Mouse (Mus musculus) E14TG2a.4 (cell line): ENCODE measurements at regions not wholly inside any gene's neighbourhood (a gene's known extent, or its start where the extent isn't known, plus 50 kb on each side); places are given as distances from the start of the nearest gene placed in this dataset.

Experiments used
- H3K27me3 ChIP-seq: 2 replicates; pipeline ENCODE4 v1.6.1; 2014; ENCODE audit warnings: low read length, control low read depth; ENCODE audit not compliant: insufficient read depth
- H3K36me3 ChIP-seq: 2 replicates; pipeline ENCODE4 v1.6.1; 2014; ENCODE audit warnings: low read length, control low read depth; ENCODE audit not compliant: insufficient read depth
- H3K4me1 ChIP-seq: replicated peaks from 2 replicates; pipeline ENCODE4 v1.6.1; 2014; ENCODE audit warnings: low read depth, low read length, control low read depth
- H3K4me3 ChIP-seq: replicated peaks from 2 replicates; pipeline ENCODE4 v1.5.1; 2014; ENCODE audit warnings: mild to moderate bottlenecking, low read length
- H3K9me3 ChIP-seq: 2 replicates; pipeline ENCODE4 v1.6.1; 2014; ENCODE audit warnings: low read length, control low read depth
- CTCF ChIP-seq: conservative IDR thresholded peaks from 2 replicates; pipeline ENCODE4 v1.5.1; 2014; ENCODE audit warnings: low read length
- NANOG ChIP-seq: IDR thresholded peaks from 2 replicates; pipeline ENCODE4 v1.6.1; 2014; ENCODE audit warnings: borderline replicate concordance, low read length, mixed read lengths
- POU5F1 ChIP-seq: IDR thresholded peaks from 2 replicates; pipeline ENCODE4 v1.6.1; 2014; ENCODE audit warnings: low read length, borderline replicate concordance

DNA sequence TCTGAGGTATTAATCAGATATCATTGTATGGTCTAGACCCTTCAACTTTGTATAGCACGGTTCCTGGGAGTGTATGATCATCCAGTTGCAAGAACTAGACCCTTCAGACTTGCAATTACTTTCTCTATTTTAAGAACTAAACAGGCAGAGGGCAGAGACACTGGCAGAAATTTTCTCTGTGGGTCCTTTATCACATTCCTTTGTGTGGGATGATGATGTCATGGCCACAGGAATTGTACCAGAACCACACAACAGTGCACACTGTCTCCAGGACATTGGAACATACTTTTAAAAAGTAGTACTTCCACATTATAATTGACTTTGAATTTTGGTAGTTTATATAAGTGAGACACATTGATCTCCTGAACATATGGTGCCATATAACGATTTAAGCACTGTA is 674.2 kb downstream of the Rfpl4b start:
- Histone ChIP-seq H3K4me3 (no peak overlapping the region), H3K9me3 (no peaks in the 10 kb centered on the region), H3K36me3 (no peaks in the 10 kb centered on the region), H3K4me1 (no peaks in the 10 kb centered on the region), H3K27me3 (no peaks in the 10 kb centered on the region)
- TF ChIP-seq NANOG (no peak), CTCF (no peak), POU5F1 (no peak)

DNA sequence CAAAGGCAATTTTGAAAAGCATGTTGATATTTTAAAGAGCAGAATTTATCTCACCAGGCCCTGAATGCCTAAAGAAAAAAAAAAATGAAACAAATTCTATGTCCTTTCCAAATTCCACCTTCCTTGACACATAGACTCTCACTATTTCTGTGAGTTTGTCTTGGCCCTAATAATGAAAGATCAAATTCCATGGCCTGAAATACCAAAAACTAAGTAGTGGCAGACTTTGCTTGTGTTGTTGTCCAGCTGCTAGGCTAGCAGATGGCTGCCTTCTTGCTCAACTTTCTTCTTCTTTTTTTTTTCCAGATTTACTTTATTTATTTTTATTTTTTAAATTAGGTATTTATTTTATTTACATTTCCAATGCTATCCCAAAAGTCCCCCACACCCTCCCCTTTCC is 682.4 kb downstream of the Rfpl4b start:
- Histone ChIP-seq H3K27me3 (no peaks in the 10 kb centered on the region), H3K4me3 (no peak overlapping the region)
- no peak for TF ChIP-seq NANOG
- no peak for TF ChIP-seq CTCF
- no peak for TF ChIP-seq POU5F1

DNA sequence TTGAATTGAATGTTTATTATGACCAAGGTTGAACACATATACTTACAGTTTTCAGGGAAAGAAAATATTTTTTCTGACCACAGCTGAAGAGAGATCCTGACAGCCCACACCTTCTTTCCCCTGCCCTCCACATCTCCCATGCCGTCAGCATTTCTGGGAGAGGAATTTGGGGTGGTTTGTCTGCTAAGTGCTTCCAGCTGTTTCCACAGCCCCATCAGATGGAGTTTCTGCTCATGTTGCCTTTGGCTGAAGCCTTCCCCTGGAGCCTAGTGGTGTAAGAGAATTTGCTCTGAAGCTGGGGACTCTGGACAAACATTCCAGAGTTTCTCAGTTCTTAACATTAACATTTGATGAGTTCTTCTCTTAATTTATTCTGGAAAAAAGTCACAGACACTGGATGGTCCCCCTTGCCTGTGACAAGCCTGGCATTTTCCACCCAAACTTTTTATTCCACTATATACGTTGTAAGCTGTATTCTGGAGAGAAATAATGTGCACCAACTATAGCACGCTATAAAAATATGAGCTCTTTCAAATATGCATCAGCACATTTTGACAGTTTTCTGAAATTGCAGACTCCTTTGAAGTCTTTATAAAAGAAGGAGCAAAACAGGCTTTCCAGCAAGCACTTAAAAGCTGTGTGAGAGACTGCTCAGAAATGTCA is 699.5 kb downstream of the Rfpl4b start:
- H3K27me3 ChIP-seq = no peaks in the 10 kb centered on the region
- no peaks in the 10 kb centered on the region for H3K4me1 ChIP-seq
- no peak for TF ChIP-seq NANOG
- no peak for TF ChIP-seq CTCF
- TF ChIP-seq POU5F1 = no peak
- no peaks in the 10 kb centered on the region for H3K9me3 ChIP-seq
- H3K4me3 ChIP-seq = no peak overlapping the region
- H3K36me3 ChIP-seq = no peaks in the 10 kb centered on the region

More for the DNA sequence above, 682.4 kb downstream of the Rfpl4b start:
- H3K36me3 ChIP-seq = no peaks in the 10 kb centered on the region
- no peaks in the 10 kb centered on the region for H3K4me1 ChIP-seq
- H3K9me3 ChIP-seq = no peaks in the 10 kb centered on the region

DNA sequence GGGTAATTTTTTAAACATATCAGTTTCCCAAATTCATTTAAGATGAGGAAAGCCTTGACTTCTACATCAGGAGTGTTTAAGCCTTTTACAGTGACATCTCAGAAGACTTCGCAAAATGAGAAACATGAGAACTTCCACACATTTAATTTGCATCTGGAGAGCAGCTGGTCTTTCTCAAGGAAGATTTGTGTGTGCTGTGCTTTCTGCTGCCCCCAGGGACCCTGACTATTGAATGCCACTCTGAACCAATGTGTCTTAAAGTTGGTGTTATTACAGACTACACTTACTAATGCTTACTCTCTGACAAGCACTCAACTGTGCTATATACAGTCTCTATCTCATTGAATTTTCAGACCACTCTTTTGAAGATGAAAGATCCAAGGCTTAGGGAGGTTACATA is 703.0 kb downstream of the Rfpl4b start:
- no peaks in the 10 kb centered on the region for H3K27me3 ChIP-seq
- no peaks in the 10 kb centered on the region for H3K4me1 ChIP-seq
- no peaks in the 10 kb centered on the region for H3K36me3 ChIP-seq
- TF ChIP-seq NANOG (no peak), POU5F1 (no peak), CTCF (no peak)
- no peaks in the 10 kb centered on the region for H3K9me3 ChIP-seq
- no peak overlapping the region for H3K4me3 ChIP-seq

DNA sequence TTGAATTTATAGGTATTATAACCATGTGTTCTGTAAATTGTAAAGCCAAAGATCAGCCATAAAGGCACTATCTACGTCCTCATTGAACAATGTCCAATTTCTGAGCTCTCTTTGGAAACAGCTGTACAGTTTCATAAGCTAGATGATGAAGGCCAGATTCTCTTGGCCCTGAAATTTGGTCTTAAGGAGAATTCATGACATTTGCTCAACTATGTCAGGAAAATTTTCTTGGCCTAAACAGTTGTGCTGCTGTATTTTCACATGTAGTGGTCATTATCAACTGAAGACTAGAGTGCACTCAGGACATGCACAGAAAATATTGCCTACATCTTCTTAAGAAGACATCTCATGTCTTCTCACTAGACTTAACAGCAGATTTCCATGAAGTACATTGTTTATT is 705.1 kb downstream of the Rfpl4b start:
- Histone ChIP-seq H3K9me3 (no peaks in the 10 kb centered on the region), H3K36me3 (no peaks in the 10 kb centered on the region), H3K27me3 (no peaks in the 10 kb centered on the region), H3K4me1 (no peaks in the 10 kb centered on the region), H3K4me3 (no peak overlapping the region)
- TF ChIP-seq POU5F1 (no peak), CTCF (no peak), NANOG (no peak)

DNA sequence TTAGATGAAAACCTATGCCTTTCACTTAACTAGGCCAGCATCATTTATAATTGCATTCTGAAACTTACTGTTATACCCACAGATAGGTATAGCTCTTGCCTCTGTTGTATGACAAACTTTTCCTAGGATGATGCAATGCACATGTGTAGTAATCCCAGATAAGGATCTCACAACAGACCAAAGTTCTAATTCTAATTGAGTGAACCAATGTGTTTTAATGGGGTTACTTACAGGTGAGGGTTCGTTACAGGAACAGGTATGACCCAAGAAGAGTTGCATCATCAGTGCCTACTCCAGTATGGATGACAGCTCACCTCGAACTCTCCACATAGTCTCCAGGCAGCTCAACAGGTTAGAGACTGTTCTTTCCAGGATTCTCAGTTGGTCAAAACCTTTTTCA is 707.4 kb downstream of the Rfpl4b start:
- Histone ChIP-seq H3K4me1 (no peaks in the 10 kb centered on the region), H3K27me3 (no peaks in the 10 kb centered on the region), H3K9me3 (no peaks in the 10 kb centered on the region), H3K4me3 (no peak overlapping the region), H3K36me3 (no peaks in the 10 kb centered on the region)
- TF ChIP-seq CTCF = no peak
- TF ChIP-seq NANOG = no peak
- no peak for TF ChIP-seq POU5F1

DNA sequence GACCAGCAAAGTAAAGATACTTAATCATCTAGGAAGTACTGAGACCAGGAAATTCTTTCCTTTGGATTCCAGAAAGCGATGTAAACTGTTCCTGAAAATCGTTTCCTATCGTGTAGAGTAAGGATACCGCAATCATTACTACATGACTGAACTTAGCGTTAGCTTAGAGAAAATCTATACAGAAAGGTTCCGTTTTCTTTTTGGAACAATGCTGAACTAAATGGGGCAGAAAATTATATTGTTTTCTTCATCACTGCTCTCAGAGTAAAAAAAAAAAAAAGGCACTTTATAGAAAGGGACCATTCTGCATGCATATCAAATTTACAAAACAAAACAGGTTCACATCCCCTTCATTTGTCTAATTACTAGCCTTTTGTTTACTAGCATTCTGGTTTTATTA is 713.0 kb downstream of the Rfpl4b start:
- no peaks in the 10 kb centered on the region for H3K27me3 ChIP-seq
- no peak for TF ChIP-seq NANOG
- no peaks in the 10 kb centered on the region for H3K4me1 ChIP-seq
- no peak overlapping the region for H3K4me3 ChIP-seq
- no peaks in the 10 kb centered on the region for H3K36me3 ChIP-seq
- peaks cover 5% of the 10 kb centered on the region; the same call in 1 of the 2 replicates for H3K9me3 ChIP-seq

DNA sequence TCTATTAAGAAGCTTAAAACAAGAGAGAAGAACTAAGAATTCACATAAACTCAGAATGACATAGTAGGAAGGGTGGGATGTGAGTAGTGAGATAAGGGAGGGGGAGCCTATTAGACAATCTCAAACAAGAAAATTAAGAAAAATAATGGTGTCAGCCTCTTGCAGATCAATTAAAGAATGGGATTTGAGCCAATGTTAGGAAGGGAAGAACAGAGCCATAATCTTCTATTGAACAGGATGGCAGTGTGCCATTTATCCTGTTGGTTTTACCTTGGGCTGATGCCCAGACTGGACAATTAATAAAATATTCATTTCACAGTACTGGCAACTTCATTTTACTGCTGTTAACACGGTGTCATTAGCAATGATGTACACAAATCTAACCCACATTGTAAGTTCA is 718.0 kb downstream of the Rfpl4b start:
- no peak for TF ChIP-seq CTCF
- TF ChIP-seq POU5F1 = no peak
- no peak for TF ChIP-seq NANOG
- H3K36me3 ChIP-seq = no peaks in the 10 kb centered on the region
- no peaks in the 10 kb centered on the region for H3K4me1 ChIP-seq
- no peaks in the 10 kb centered on the region for H3K27me3 ChIP-seq
- no peak overlapping the region for H3K4me3 ChIP-seq
- peaks cover 5% of the 10 kb centered on the region; the same call in 1 of the 2 replicates for H3K9me3 ChIP-seq

DNA sequence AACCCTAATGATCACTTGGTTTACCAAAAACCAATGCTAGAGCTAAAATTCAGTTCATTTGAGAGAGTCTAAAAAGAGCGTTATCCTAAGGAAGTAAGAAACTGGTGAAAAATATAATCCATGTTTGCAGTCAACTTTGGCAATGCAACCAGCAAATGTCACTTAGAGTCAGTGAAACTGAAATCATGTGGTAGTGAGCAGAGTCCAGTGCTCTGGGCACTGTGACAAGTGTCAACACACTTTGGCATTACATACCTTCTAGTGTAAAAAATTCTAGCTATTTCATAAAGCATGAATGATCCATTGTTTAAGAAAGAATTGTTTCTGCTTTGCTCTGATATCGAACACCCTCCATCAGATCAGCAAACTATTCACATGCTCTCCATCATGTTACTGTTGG is 743.1 kb downstream of the Rfpl4b start:
- no peaks in the 10 kb centered on the region for H3K9me3 ChIP-seq
- no peak for TF ChIP-seq POU5F1
- TF ChIP-seq NANOG = no peak
- no peak for TF ChIP-seq CTCF

More for the DNA sequence above, 743.1 kb downstream of the Rfpl4b start:
- H3K36me3 ChIP-seq = no peaks in the 10 kb centered on the region
- no peaks in the 10 kb centered on the region for H3K27me3 ChIP-seq
- H3K4me1 ChIP-seq = no peaks in the 10 kb centered on the region
- H3K4me3 ChIP-seq = no peak overlapping the region
